Mouse (Mus musculus) CD4-positive helper T cell, adult 2 months (primary cell): Measurements from ENCODE around the gene Prg2.

ENCODE experiments used
- DNase-seq: peaks from one replicate; pipeline ENCODE4 v3.0.0-alpha.2; 2012; ENCODE audit warnings: low read depth, missing footprints, low spot score

The Prg2 gene

GRCm38 (mm10) chr2:84980188-84980587 is at the start of gene Prg2:
Gene Prg2, plus strand, starts transcription at chr2:84980461.
- no peak for DNase-seq

DNA sequence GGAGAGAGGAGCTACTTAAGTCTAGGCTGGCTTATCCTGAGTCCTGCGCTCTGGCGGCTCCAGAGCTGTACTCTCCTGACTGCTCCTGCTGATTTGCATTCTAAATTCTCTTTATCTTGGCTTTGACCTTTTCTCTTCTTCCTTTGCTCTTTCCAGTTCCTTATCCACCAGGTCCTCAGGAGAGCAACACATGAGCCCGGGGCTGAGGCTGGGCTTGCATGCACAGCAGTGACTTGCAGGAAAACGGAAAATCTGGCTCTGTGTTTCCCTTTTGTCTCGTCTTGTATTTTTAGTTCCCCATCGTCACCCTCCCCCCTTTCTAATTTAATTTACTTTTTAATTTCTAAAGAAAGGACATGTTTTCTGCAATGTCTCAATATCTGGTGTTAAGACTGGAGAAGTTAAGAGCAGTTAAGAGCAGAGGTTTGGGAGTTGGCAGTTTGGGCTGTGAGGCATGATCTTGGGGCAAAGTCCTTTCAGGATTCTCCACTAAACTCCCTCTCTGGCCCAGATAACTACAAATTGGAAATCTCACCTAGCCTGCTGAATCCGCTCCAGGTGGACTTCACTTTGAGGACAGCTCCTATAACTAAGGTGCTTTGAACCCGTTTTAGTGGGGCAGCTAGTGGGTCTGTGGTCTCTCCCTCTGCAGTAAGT is 46.1 kb upstream of the Prg2 start:
- no peak for DNase-seq

DNA sequence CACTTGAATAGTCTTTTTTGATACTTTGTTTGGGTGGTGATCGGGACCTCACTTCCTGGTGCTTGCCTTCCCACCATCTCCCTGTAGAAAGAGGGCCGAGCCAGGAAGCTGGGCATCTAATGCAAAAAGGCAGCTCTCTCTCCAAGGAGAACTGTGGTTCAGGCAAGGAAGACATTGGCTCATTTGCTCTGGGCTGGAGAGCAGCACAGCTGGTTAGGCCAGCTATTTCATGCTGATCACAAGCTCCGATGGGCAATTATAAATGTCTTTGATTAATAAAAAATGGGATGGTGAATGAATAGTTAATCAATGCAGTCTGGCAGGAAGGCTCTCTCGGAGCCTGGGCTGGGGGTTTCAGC is 45.6 kb upstream of the Prg2 start:
- no peak for DNase-seq

DNA sequence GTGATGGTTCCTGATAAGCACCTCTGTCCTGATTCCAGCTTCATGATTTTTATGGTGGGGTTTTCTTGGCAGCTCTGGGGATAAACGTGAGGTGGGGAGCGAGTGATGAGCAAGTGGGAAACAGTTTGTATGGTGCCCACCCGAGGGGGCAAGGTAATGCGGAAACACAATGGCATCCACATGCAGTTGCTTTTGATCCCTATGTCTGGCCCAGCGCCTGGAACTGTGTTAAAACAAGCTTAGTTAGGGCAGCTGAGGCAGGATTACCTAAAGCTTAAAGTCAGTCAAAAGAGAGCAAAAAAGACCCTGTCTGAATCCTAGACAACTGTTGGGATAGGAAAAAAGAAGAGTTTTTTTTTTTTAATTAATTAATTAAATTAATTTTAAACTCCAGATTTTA is 45.2 kb upstream of the Prg2 start:
- no peak for DNase-seq

GRCm38 (mm10) chr2:84936474-84937429 is 43.5 kb upstream of the Prg2 start, which contains the start of gene Slc43a3:
Gene Slc43a3, plus strand, starts transcription at chr2:84936579.
- peak; percentile 60 for DNase-seq

- DNase-seq: peak; percentile 11
Measured at GRCm38 (mm10) chr2:84937491-84938150, 42.6 kb upstream of the Prg2 start.

DNA sequence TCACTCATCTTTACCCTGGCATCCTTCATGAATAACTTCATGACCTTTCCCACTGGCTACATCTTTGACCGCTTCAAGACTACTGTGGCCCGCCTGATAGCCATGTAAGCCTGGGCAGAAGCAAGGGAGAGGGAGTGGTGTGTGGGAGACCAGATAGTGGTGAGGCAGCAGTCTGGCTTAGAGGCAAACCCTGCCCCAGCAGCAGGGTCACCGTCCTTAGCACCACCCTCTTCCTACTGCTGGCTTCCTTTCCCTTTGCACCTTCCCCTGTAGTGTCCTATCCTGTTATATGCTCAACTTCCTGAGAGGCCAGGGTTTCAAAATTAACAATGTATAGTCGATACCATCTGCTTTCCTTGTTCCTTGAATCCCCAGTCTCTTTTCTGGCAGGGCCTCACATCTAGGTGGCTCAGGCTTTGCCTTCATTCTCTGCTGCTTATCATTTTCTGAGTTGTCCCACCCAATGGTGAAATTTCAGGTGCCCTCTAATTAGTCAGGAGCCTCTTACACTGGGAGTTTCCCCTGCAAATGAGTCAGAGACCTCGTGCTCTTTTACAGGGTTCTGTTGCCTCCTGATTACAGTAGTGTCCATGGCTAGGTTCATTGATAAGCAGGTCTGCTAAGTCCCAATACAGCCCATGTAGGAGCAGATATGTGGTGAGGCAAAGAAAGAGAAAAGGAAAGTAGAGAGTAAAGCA is 41.9 kb upstream of the Prg2 start:
- peak; percentile 32 for DNase-seq

GRCm38 (mm10) chr2:84939306-84939705 is 41.0 kb upstream of the Prg2 start:
- DNase-seq: no peak

- DNase-seq: no peak
Measured at GRCm38 (mm10) chr2:84939711-84940110, 40.5 kb upstream of the Prg2 start.

- no peak for DNase-seq
Measured at GRCm38 (mm10) chr2:84941332-84941731, 38.9 kb upstream of the Prg2 start.

GRCm38 (mm10) chr2:84941795-84942194 is 38.5 kb upstream of the Prg2 start:
- DNase-seq: no peak

GRCm38 (mm10) chr2:84947154-84947771 is 33.0 kb upstream of the Prg2 start:
- no peak for DNase-seq

DNA sequence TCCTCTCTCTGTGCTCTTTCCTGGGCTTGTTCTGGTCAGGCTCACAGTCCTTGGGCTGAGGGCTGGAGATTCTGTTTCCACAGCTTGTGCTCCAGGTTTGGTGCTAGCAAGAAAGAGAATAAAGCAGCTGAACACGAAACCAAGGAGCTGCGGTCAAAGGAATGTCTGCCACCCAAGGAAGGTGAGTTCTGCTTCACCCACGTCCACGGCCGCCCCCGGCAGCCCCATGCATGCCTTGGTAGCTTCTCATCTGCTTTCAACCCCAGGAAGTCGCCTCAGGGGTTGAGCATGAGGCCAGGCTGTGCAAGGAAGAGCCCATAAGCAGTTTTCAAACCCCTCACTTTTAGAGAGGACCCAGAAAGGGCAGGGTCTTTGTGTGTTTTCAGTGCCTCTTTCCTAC is 32.0 kb upstream of the Prg2 start:
- no peak for DNase-seq

GRCm38 (mm10) chr2:84948721-84949120 is 31.5 kb upstream of the Prg2 start:
- no peak for DNase-seq

- no peak for DNase-seq
Measured at GRCm38 (mm10) chr2:84951027-84951426, 29.2 kb upstream of the Prg2 start.

DNA sequence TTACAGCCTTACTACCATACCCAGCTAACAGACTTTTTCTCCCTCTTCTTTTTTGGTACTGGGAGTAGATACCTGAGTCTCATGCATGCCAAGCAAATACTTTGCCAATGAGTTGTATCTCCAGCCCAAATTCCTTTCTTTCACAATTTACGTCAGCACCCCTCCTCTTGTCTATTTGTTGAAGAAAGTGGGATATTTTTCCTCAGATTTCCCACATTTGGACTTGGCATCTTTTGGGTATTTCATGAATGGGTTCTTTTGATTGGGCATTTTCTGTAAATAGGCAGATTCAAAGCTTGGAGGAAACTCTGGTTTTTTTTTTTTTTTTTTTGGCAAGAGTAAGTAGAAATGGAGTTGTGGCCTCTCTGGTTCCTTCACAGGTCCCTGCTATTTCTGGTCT is 28.0 kb upstream of the Prg2 start:
- no peak for DNase-seq

DNA sequence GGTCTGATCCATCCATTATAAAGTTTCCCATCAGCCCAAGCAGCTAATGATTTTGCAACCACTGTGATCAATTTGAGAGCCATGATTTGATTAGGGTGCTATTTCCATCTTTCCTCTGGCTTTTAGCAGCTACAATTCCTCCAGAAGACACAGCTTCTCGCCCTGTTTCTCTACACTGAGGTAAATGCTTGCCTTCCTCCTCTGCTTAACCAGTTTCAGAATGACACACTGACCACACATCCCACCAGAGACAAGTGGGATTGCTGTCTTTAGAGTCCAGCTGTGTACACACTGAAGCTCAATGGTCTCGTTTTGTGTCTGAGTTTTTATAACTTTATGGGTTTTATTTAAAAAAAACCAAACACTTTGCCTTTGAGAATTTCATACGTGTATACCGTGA is 27.6 kb upstream of the Prg2 start:
- no peak for DNase-seq

DNA sequence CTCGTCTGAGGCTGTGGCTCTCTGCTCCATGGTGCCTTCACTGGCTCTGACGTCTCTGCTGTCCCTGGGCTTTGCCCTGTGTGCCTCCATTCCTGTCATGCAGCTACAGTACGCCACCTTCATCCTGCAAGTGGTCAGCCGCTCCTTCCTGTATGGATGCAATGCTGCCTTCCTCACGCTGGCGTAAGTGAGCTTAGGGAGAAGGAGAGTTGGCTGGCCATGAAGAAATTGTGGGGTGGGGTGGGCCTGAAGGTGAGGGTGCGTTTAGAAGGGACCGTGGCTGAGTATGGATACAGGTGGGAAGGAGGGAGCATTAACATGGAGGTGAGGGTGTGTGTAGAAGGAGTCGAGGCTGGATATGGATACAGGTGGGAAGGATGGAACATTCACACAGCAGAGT is 24.8 kb upstream of the Prg2 start:
- DNase-seq: no peak

- peak; percentile 41 for DNase-seq
Measured at GRCm38 (mm10) chr2:84956274-84956673, 24.0 kb upstream of the Prg2 start.

DNA sequence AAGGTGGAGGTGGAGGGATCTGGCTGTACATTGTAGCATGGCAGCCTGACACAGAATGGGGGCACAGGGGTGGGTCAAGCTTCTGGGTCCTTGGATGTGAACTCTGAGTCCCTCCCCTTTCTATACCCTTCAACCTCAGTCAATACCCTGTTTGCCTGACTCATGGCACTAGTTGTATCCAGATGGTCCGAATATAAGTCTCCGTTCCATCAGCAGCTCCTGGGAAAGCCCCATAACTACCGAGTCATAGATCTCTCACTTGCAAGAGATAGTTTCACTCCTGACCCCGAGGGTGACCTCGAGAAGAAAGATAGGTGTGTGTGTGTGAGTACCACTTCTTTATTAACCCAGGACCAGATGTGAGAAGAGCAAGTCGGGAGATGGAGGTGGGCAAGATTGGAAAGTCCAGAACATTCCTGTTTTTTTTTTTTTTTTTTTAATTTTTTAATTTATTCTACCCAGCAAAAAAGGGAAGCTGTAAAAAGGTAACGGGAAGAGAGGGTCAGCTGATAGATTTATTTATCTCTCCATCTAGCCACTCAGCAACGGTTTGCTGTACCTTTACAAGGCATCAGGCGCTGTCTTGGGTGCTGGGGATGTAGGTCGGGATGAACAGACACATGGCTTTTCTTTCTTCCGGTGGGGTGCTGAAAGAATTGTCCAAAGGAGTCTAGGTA is 21.5 kb upstream of the Prg2 start:
- DNase-seq: no peak

DNA sequence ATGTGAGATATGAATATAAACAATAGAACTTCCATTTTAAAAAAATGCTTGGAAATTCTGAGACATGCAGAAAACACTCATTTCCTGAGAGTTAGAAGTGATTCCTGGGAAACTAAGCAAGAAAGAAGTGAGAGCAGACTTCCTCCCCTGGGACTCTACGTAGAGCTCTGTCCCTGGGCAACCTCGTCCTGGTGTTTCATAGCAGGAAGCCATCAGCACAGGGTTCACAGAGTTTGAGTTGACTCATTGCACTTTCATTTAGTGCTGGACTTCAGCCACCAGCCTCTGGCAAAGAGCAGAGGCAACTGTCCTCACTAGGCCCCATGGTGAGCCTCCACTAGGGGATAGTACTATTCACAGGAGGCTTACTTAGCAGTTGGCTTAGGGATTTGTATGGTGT is 19.0 kb upstream of the Prg2 start:
- DNase-seq: no peak
